Mouse (Mus musculus): ENCODE data around the gene Rap1b. TPM values are rescaled to one million over a fixed set of nuclear protein-coding genes. Genes with fewer than 3 reads are reported as not detected.

Rap1b gene
- polyA plus RNA-seq, 1 experiment from 2014 or later = 181 TPM

DNA sequence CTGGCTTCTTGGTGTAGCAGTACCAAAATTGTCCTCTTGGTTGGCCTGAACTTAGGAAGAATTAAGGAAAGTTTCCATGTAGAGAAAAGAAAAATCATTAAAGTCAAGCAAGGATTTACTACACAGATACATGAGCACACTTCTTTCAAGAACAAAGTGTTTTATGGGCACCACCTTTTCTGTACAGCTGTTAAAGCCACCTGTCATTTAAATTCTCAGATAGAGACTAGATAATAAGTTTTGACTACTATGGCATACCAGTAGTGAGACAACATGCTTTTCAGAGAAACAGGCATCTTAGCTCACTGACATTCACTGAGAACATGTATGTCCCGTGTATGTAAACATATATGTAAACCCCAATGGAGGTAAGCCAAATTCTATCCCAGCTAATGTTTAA is 55.8 kb downstream of the Rap1b start:
- no peak for ATAC-seq (ENCODE audit: low FRiP score)
- H3K9ac ChIP-seq = no peak overlapping the region
- no peaks in the 10 kb centered on the region for H3K9me3 ChIP-seq (ENCODE audit: control insufficient read depth, low read length)
- 94% methylated on average over 1 of the region's 1 CpGs for WGBS
- peaks cover 15% of the 10 kb centered on the region; the same call in 1 of the 2 replicates for H3K4me1 ChIP-seq (replicated peaks; ENCODE audit: control insufficient read depth, insufficient read depth, low read length)
- H3K4me3 ChIP-seq (replicated peaks; ENCODE audit: low read length) = no peak overlapping the region
- DNase-seq (ENCODE audit: low spot score) = no peak
- H3K4me2 ChIP-seq (replicated peaks) = no peak overlapping the region
- H3K27ac ChIP-seq = no peak overlapping the region
- H3K27me3 ChIP-seq (ENCODE audit: control insufficient read depth, insufficient read depth, low read length) = no peaks in the 10 kb centered on the region
- H3K36me3 ChIP-seq (replicated peaks; ENCODE audit: control insufficient read depth, insufficient read depth) = peaks cover 25% of the 10 kb centered on the region

- Histone ChIP-seq H3K9me3 (ENCODE audit: control insufficient read depth, low read length) (no peaks in the 10 kb centered on the region), H3K27me3 (ENCODE audit: control insufficient read depth, insufficient read depth, low read length) (no peaks in the 10 kb centered on the region), H3K27ac (no peak overlapping the region), H3K4me1 (replicated peaks; ENCODE audit: control insufficient read depth, insufficient read depth, low read length) (no peaks in the 10 kb centered on the region), H3K9ac (no peak overlapping the region), H3K4me3 (replicated peaks; ENCODE audit: low read length) (no peak overlapping the region), H3K4me2 (replicated peaks) (no peak overlapping the region), H3K36me3 (replicated peaks; ENCODE audit: control insufficient read depth, insufficient read depth) (peaks cover 72% of the 10 kb centered on the region)
- 98% methylated on average over 7 of the region's 7 CpGs for WGBS
- ATAC-seq (ENCODE audit: low FRiP score) = no peak
- no peak for DNase-seq (ENCODE audit: low spot score)
These were observed 61.2 kb downstream of the Rap1b start for GRCm38 (mm10) chr10:117784646-117785045.

- Histone ChIP-seq H3K9ac (no peak overlapping the region), H3K9me3 (ENCODE audit: control insufficient read depth, low read length) (no peaks in the 10 kb centered on the region), H3K4me1 (replicated peaks; ENCODE audit: control insufficient read depth, insufficient read depth, low read length) (no peaks in the 10 kb centered on the region), H3K4me3 (replicated peaks; ENCODE audit: low read length) (no peak overlapping the region), H3K36me3 (replicated peaks; ENCODE audit: control insufficient read depth, insufficient read depth) (peaks cover 76% of the 10 kb centered on the region), H3K27ac (no peak overlapping the region), H3K4me2 (replicated peaks) (no peak overlapping the region), H3K27me3 (ENCODE audit: control insufficient read depth, insufficient read depth, low read length) (no peaks in the 10 kb centered on the region)
- 98% methylated on average over 13 of the region's 13 CpGs for WGBS
- ATAC-seq (ENCODE audit: low FRiP score) (no peak), DNase-seq (ENCODE audit: low spot score) (no peak)
These were observed 61.9 kb downstream of the Rap1b start for GRCm38 (mm10) chr10:117783786-117784420.

GRCm38 (mm10) chr10:117782491-117783260 is 63.2 kb downstream of the Rap1b start:
- WGBS = 95% methylated on average over 14 of the region's 14 CpGs
- H3K4me3 ChIP-seq (replicated peaks; ENCODE audit: low read length) = no peak overlapping the region
- H3K9me3 ChIP-seq (ENCODE audit: control insufficient read depth, low read length) = no peaks in the 10 kb centered on the region
- no peaks in the 10 kb centered on the region for H3K4me1 ChIP-seq (replicated peaks; ENCODE audit: control insufficient read depth, insufficient read depth, low read length)
- no peaks in the 10 kb centered on the region for H3K27me3 ChIP-seq (ENCODE audit: control insufficient read depth, insufficient read depth, low read length)
- no peak overlapping the region for H3K4me2 ChIP-seq (replicated peaks)
- DNase-seq (ENCODE audit: low spot score) (no peak), ATAC-seq (ENCODE audit: low FRiP score) (no peak)
- H3K27ac ChIP-seq = no peak overlapping the region
- H3K36me3 ChIP-seq (replicated peaks; ENCODE audit: control insufficient read depth, insufficient read depth) = peaks cover 87% of the 10 kb centered on the region
- no peak overlapping the region for H3K9ac ChIP-seq

DNA sequence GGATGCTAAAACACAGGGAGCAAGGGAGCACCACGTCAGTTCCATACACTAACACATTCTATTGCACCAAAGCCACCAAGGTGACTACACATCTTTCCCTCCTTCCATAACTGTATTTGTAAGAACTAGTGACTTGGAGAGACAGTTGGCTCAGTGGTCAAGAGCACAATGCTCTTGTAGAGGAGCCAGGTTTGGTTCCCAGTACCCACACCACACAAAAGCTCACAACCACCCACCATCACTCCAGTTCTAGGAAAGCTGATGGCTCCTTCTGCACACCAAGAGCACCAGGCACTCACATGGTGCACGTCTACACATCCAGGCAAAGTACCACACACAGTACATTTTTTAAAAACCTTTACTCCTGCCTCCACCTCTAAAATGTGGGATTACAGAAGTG is 63.8 kb downstream of the Rap1b start:
- Histone ChIP-seq H3K4me3 (replicated peaks; ENCODE audit: low read length) (no peak overlapping the region), H3K4me2 (replicated peaks) (no peak overlapping the region), H3K36me3 (replicated peaks; ENCODE audit: control insufficient read depth, insufficient read depth) (peaks cover 85% of the 10 kb centered on the region), H3K9me3 (ENCODE audit: control insufficient read depth, low read length) (no peaks in the 10 kb centered on the region), H3K9ac (no peak overlapping the region), H3K27me3 (ENCODE audit: control insufficient read depth, insufficient read depth, low read length) (no peaks in the 10 kb centered on the region), H3K4me1 (replicated peaks; ENCODE audit: control insufficient read depth, insufficient read depth, low read length) (no peaks in the 10 kb centered on the region), H3K27ac (no peak overlapping the region)
- DNase-seq (ENCODE audit: low spot score) = no peak
- WGBS = 91% methylated on average over 2 of the region's 2 CpGs
- ATAC-seq (ENCODE audit: low FRiP score) = no peak

DNA sequence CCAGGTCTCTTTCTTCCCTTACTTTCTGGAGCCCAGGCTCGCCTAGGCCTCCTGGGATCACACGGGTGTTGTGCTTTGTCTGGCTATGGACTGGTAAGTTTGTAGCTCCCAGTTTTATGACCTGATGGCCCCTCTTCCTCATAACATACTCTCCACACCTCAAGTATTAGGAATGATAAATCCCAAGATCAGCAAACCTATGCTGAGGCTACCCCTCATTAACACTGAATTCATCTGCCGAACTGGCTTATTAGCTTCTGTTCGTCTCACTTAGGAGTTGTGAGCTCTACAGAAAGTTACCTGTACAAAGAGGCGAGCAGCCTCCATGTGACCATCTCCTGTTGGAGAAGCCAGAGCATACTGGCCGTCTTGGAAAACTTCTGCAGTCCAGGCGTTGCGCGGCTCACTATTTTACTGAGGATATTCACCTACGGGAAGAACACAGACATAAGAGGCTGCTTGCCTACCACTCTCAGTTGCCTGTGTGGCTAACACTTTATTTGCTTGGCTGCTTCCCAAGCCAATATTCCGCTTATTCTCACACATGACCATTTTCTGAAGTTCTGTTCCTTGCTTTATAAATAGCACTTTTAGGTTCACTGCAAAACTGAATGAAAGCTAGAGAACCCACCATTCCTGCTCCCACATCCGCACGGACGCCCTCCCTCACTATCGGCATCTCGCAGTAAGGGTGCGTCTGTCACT is 64.7 kb downstream of the Rap1b start:
- H3K9ac ChIP-seq = no peak overlapping the region
- H3K9me3 ChIP-seq (ENCODE audit: control insufficient read depth, low read length) = no peaks in the 10 kb centered on the region
- no peak overlapping the region for H3K4me3 ChIP-seq (replicated peaks; ENCODE audit: low read length)
- ATAC-seq (ENCODE audit: low FRiP score) (no peak), DNase-seq (ENCODE audit: low spot score) (no peak)
- WGBS = 97% methylated on average over 17 of the region's 17 CpGs
- no peak overlapping the region for H3K4me2 ChIP-seq (replicated peaks)
- H3K27me3 ChIP-seq (ENCODE audit: control insufficient read depth, insufficient read depth, low read length) = no peaks in the 10 kb centered on the region
- H3K36me3 ChIP-seq (replicated peaks; ENCODE audit: control insufficient read depth, insufficient read depth) = peaks cover 84% of the 10 kb centered on the region
- no peak overlapping the region for H3K27ac ChIP-seq
- no peaks in the 10 kb centered on the region for H3K4me1 ChIP-seq (replicated peaks; ENCODE audit: control insufficient read depth, insufficient read depth, low read length)

- Histone ChIP-seq H3K9ac (no peak overlapping the region), H3K27me3 (ENCODE audit: control insufficient read depth, insufficient read depth, low read length) (no peaks in the 10 kb centered on the region), H3K9me3 (ENCODE audit: control insufficient read depth, low read length) (no peaks in the 10 kb centered on the region), H3K4me2 (replicated peaks) (no peak overlapping the region), H3K36me3 (replicated peaks; ENCODE audit: control insufficient read depth, insufficient read depth) (peaks cover 85% of the 10 kb centered on the region), H3K4me3 (replicated peaks; ENCODE audit: low read length) (no peak overlapping the region), H3K4me1 (replicated peaks; ENCODE audit: control insufficient read depth, insufficient read depth, low read length) (no peaks in the 10 kb centered on the region), H3K27ac (no peak overlapping the region)
- DNase-seq (ENCODE audit: low spot score) (no peak), ATAC-seq (ENCODE audit: low FRiP score) (no peak)
- 96% methylated on average over 6 of the region's 6 CpGs for WGBS
These were observed 65.4 kb downstream of the Rap1b start for GRCm38 (mm10) chr10:117780306-117780911.

GRCm38 (mm10) chr10:117779581-117780305 is 66.1 kb downstream of the Rap1b start:
- Histone ChIP-seq H3K9me3 (ENCODE audit: control insufficient read depth, low read length) (no peaks in the 10 kb centered on the region), H3K27me3 (ENCODE audit: control insufficient read depth, insufficient read depth, low read length) (no peaks in the 10 kb centered on the region), H3K36me3 (replicated peaks; ENCODE audit: control insufficient read depth, insufficient read depth) (peaks cover 86% of the 10 kb centered on the region), H3K9ac (no peak overlapping the region), H3K4me2 (replicated peaks) (no peak overlapping the region), H3K27ac (no peak overlapping the region), H3K4me1 (replicated peaks; ENCODE audit: control insufficient read depth, insufficient read depth, low read length) (no peaks in the 10 kb centered on the region), H3K4me3 (replicated peaks; ENCODE audit: low read length) (no peak overlapping the region)
- 89% methylated on average over 8 of the region's 8 CpGs for WGBS
- no peak for DNase-seq (ENCODE audit: low spot score)
- no peak for ATAC-seq (ENCODE audit: low FRiP score)

Data from hindbrain, embryonic 14.5 days (tissue).